Mouse (Mus musculus) heart, embryonic 13.5 days (tissue): Measurements from ENCODE around the gene F11r. TPM values are rescaled to one million over a fixed set of nuclear protein-coding genes. Genes with fewer than 3 reads are reported as not detected.

ENCODE experiments used
- ATAC-seq: fragments of 200-750 bp; cut with Nextera tagmentation; 2 replicates; pipeline ENCODE4 v1.8.0; 2017; ENCODE audit warnings: moderate TSS enrichment; ENCODE audit not compliant: insufficient number of reproducible peaks, low FRiP score, low TSS enrichment; ENCODE audit errors: extremely low read depth
- H3K27ac ChIP-seq: fragments of 300-500 bp; sonication (generic); replicated peaks from 2 replicates; pipeline ENCODE4 v1.5.1; 2015; ENCODE audit warnings: moderate library complexity, mild to moderate bottlenecking, inconsistent platforms
- H3K27me3 ChIP-seq: fragments of 300-500 bp; sonication (generic); replicated peaks from 2 replicates; pipeline ENCODE4 v1.6.1; 2015; ENCODE audit warnings: mild to moderate bottlenecking, inconsistent platforms
- H3K36me3 ChIP-seq: fragments of 300-500 bp; sonication (generic); 2 replicates; pipeline ENCODE4 v1.6.1; 2015; ENCODE audit warnings: mild to moderate bottlenecking, inconsistent platforms
- H3K4me1 ChIP-seq: fragments of 300-500 bp; sonication (generic); 2 replicates; pipeline ENCODE4 v1.6.1; 2015; ENCODE audit warnings: inconsistent platforms
- H3K4me2 ChIP-seq: fragments of 300-500 bp; sonication (generic); 2 replicates; pipeline ENCODE4 v1.6.1; 2015; ENCODE audit warnings: inconsistent platforms, mild to moderate bottlenecking, moderate library complexity
- H3K4me3 ChIP-seq: fragments of 300-500 bp; sonication (generic); 2 replicates; pipeline ENCODE4 v1.5.1; 2015; ENCODE audit warnings: moderate library complexity, mild to moderate bottlenecking, inconsistent platforms
- H3K9ac ChIP-seq: fragments of 300-500 bp; sonication (generic); 2 replicates; pipeline ENCODE4 v1.6.1; 2015; ENCODE audit warnings: inconsistent platforms, mild to moderate bottlenecking, moderate library complexity
- H3K9me3 ChIP-seq: fragments of 300-500 bp; sonication (generic); 2 replicates; pipeline ENCODE4 v1.6.1; 2016; ENCODE audit warnings: inconsistent platforms
- WGBS: fragments of 180-500 bp; shearing (Covaris S2); methylation state at CpG from one replicate; pipeline ENCODE4 v1.1.7; 2015; ENCODE audit warnings: mixed read lengths; 5-methylcytosine and 5-hydroxymethylcytosine counted together
- polyA plus RNA-seq: library from polyadenylated mRNA; unstranded; fragments of >200 nt; fragmentation: Nextera tagmentation; extraction: Ambion mirVana; gene quantifications from 2 replicates; pipeline ENCODE4 v1.2.1, GENCODE M21; 2015

Gene F11r
- polyA plus RNA-seq, 1 experiment from 2014 or later: 61.8 TPM

GRCm38 (mm10) chr1:171439072-171439471 is 1.7 kb downstream of the F11r start:
- peak overlapping the region; percentile 74 for H3K4me2 ChIP-seq
- 15% methylated on average over 8 of the region's 8 CpGs for WGBS
- peaks cover 4% of the 10 kb centered on the region; the same call in 1 of the 2 replicates for H3K9me3 ChIP-seq
- peak overlapping the region; percentile 90 for H3K9ac ChIP-seq
- H3K27ac ChIP-seq: peak overlapping the region; percentile 84
- H3K4me3 ChIP-seq: peak overlapping the region; percentile 78
- peaks cover 51% of the 10 kb centered on the region for H3K4me1 ChIP-seq
- H3K36me3 ChIP-seq: peaks cover 3% of the 10 kb centered on the region; the same call in 1 of the 2 replicates
- no peak for ATAC-seq
- no peaks in the 10 kb centered on the region for H3K27me3 ChIP-seq

DNA sequence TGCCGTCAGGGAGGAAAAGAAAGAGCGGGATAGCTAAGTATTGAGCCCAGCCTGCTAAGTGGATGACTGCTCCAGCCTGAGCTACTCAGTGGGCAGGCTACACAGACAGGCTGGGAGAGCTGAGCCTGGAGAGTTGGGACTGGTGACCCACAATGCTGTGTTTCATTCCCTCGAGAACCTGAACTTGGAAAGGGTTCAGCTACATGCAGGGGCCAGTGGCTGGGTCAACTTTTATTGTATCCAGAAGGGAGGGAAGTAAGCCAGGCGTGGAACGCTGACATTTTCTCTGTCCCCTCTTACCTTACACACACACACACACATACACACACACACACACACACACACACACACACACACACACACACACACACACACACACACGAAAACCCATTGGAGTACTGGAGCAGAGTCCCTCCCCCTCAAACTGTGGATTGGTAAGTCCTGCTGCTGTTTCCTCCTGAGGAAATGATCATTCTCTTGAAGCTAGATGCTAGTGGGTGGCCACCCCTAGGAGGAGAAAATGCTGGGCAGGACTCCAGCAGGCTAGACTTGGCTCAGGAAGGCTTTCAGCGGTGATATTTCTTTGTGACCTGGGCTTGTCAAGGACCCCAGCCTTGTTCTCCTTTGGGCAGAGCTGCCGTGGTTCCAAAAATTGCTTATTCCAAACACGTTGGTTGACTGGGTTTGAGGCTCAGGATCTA is 2.8 kb downstream of the F11r start:
- 39% methylated on average over 9 of the region's 9 CpGs for WGBS
- H3K9ac ChIP-seq: peak overlapping the region; percentile 90
- H3K4me2 ChIP-seq: peak overlapping the region; percentile 74
- peaks cover 3% of the 10 kb centered on the region; the same call in 1 of the 2 replicates for H3K36me3 ChIP-seq
- peak overlapping the region; percentile 78 for H3K4me3 ChIP-seq
- H3K27me3 ChIP-seq: no peaks in the 10 kb centered on the region
- ATAC-seq: no peak
- peak overlapping the region; percentile 84 for H3K27ac ChIP-seq
- peaks cover 51% of the 10 kb centered on the region for H3K4me1 ChIP-seq
- H3K9me3 ChIP-seq: peaks cover 4% of the 10 kb centered on the region; the same call in 1 of the 2 replicates

DNA sequence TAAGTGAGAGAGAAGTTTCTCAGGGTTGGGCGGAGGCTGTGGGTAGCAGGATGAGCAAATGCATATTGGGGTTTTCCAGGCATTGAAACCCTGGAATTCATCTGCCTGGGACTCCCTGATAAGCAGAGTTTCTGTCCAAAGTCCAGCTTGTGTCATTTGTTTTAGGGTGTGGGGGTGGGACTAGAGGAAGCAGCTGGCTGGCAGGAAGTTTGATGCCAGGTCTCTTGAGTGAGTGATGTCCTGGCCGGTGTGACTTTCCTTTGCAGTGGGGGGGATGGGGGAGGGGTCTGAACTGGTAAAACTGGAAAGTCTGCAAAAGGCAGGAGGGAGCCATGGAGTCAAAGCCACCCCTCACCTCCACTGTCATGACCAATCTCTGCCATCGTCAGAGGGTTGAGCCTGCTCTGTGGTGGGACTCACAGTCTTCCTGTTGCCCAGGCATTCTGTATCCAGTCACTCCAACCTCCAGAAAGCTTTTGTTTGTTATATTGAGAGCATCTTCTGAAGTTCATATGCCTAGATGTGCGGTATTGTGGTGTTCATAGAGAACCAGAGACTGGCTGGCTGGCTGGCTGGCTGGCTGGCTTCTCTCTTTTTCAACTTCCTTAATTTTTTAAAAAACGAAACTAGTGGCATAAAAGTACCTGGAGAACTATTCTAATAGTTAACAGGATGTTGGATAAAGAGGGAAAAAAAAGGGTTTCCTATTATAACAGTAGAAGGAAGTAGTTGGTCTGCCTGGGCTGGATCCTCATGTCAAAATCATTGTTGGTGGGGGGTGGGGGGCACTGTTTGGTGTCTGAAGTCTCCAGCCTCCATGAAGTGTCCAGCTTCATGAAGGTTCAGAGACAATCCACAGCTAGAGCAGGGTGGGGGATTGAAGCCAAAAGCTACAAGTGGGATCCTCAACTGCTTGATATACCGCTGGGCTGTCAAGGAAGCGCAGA is 4.4 kb downstream of the F11r start:
- peak overlapping the region; percentile 74 for H3K4me2 ChIP-seq
- peaks cover 4% of the 10 kb centered on the region for H3K9me3 ChIP-seq
- no peak for ATAC-seq
- H3K4me1 ChIP-seq: peaks cover 53% of the 10 kb centered on the region
- H3K4me3 ChIP-seq: peak overlapping the region; percentile 19; the same call in 1 of the 2 replicates
- H3K36me3 ChIP-seq: peaks cover 7% of the 10 kb centered on the region; the same call in 1 of the 2 replicates
- H3K27me3 ChIP-seq: no peaks in the 10 kb centered on the region
- peak overlapping the region; percentile 84 for H3K27ac ChIP-seq
- H3K9ac ChIP-seq: peak overlapping the region; percentile 34
- WGBS: 39% methylated on average over 7 of the region's 7 CpGs

GRCm38 (mm10) chr1:171442413-171442760 is 5.1 kb downstream of the F11r start:
- Histone ChIP-seq H3K4me3 (peak overlapping the region; percentile 19; the same call in 1 of the 2 replicates), H3K27ac (peak overlapping the region; percentile 84), H3K4me2 (peak overlapping the region; percentile 74), H3K4me1 (peaks cover 56% of the 10 kb centered on the region), H3K9me3 (peaks cover 4% of the 10 kb centered on the region), H3K9ac (peak overlapping the region; percentile 34), H3K27me3 (no peaks in the 10 kb centered on the region), H3K36me3 (peaks cover 7% of the 10 kb centered on the region; the same call in 1 of the 2 replicates)
- 51% methylated on average over 8 of the region's 8 CpGs for WGBS
- ATAC-seq: no peak

DNA sequence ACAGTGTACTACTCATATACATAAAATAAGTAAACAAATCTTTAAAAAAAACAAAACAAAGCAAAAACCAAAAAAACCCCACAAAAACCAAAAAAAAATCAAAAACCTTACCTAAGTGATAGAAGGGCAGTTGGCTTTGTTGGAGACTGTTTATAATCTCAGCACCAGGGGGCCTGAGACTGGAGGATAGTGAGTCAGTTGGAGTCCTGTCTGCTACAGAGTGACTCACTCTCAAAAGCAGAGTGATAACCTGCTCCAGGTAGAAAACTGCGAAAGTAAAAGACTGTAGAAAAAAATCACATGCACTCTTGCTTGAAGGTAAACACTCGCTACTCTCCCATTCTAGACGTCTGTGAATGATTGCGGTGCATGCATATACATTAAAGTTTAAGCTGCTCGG is 7.7 kb downstream of the F11r start:
- H3K36me3 ChIP-seq: peaks cover 7% of the 10 kb centered on the region; the same call in 1 of the 2 replicates
- no peaks in the 10 kb centered on the region for H3K27me3 ChIP-seq
- ATAC-seq: no peak
- no peak overlapping the region for H3K27ac ChIP-seq
- peaks cover 50% of the 10 kb centered on the region for H3K4me1 ChIP-seq
- H3K4me2 ChIP-seq: no peak overlapping the region
- H3K4me3 ChIP-seq: no peak overlapping the region
- H3K9me3 ChIP-seq: peaks cover 4% of the 10 kb centered on the region
- 79% methylated on average over 5 of the region's 5 CpGs for WGBS
- H3K9ac ChIP-seq: no peak overlapping the region

DNA sequence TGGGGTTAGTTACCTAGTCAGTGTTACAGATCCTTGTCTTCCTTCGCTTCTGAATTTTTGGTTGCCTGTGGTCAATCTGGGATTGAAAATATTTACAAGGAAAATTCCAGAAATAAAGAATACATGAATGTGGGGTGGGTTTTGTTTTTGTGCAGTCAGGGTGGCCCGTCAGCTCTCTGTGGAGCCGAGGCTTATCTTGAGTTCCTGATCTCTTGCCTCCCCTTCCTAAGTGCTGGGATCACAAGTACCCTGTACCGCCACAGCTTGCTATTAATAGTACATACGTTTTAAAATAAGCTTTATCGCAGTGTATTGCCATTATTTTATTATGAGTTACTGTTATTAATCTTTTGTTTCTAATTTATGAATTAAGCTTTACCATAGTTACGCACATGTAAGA is 9.5 kb downstream of the F11r start:
- Histone ChIP-seq H3K36me3 (peaks cover 7% of the 10 kb centered on the region; the same call in 1 of the 2 replicates), H3K9ac (no peak overlapping the region), H3K4me1 (peaks cover 34% of the 10 kb centered on the region), H3K4me2 (peak overlapping the region; percentile 59), H3K9me3 (peaks cover 4% of the 10 kb centered on the region), H3K27me3 (no peaks in the 10 kb centered on the region), H3K27ac (peak overlapping the region; percentile 68), H3K4me3 (peak overlapping the region; percentile 14; the same call in 1 of the 2 replicates)
- WGBS: 27% methylated on average over 7 of the region's 7 CpGs
- ATAC-seq: no peak

- H3K4me3 ChIP-seq: peak overlapping the region; percentile 25
- H3K9me3 ChIP-seq: peaks cover 4% of the 10 kb centered on the region
- H3K36me3 ChIP-seq: peaks cover 7% of the 10 kb centered on the region; the same call in 1 of the 2 replicates
- ATAC-seq: no peak
- peaks cover 28% of the 10 kb centered on the region for H3K4me1 ChIP-seq
- H3K27me3 ChIP-seq: no peaks in the 10 kb centered on the region
- H3K9ac ChIP-seq: peak overlapping the region; percentile 66
- H3K4me2 ChIP-seq: peak overlapping the region; percentile 59
- H3K27ac ChIP-seq: peak overlapping the region; percentile 68
- 25% methylated on average over 10 of the region's 10 CpGs for WGBS
Observed at GRCm38 (mm10) chr1:171447692-171448091, 10.4 kb downstream of the F11r start.

DNA sequence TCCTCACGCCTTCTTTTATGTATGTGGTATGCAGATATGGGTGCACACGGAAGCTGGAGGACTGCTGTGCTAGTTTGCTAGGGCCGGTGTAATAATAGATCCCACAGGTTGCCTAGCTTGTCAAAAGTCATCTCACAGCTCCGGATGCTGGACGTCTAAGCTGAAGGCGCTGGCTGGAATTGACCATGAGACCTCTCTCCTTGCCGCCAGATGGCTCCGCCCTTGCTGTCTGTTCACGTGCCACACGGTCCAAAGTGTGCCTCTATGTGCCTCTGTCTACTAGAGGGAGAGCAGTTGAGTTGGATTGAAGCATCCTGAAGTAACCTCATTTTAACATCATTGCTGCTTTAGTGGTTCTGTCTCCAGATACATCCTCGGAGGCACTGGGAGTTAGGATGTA is 12.7 kb downstream of the F11r start:
- Histone ChIP-seq H3K27ac (no peak overlapping the region), H3K4me3 (no peak overlapping the region), H3K9me3 (no peaks in the 10 kb centered on the region; the same call in 1 of the 2 replicates), H3K4me1 (peaks cover 28% of the 10 kb centered on the region), H3K4me2 (no peak overlapping the region), H3K36me3 (peaks cover 3% of the 10 kb centered on the region; the same call in 1 of the 2 replicates), H3K9ac (no peak overlapping the region), H3K27me3 (no peaks in the 10 kb centered on the region)
- WGBS: 58% methylated on average over 11 of the region's 11 CpGs
- ATAC-seq: no peak

DNA sequence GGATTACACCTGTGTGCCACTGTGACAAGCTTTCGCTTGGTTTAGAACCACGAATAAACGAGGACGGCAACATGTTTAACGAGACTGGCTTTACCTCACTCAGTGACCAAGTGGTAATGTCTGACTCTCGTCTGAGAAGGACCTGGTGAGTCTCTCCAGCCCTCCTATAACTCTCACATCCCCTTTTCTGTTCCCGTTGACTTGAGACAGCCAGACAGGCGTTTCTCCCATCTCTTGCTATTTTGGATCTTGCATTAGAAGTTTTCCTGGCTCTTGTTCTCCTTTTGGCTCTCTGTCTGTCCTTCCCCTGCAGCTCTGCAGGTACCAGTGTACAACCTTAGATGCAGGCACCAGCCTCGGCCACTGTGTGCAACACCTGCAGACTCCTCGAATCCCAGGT is 13.7 kb downstream of the F11r start:
- Histone ChIP-seq H3K4me2 (no peak overlapping the region), H3K27ac (no peak overlapping the region), H3K27me3 (no peaks in the 10 kb centered on the region), H3K4me1 (peaks cover 28% of the 10 kb centered on the region), H3K9ac (no peak overlapping the region), H3K9me3 (no peaks in the 10 kb centered on the region; the same call in 1 of the 2 replicates), H3K36me3 (peaks cover 3% of the 10 kb centered on the region; the same call in 1 of the 2 replicates), H3K4me3 (no peak overlapping the region)
- WGBS: 74% methylated on average over 10 of the region's 10 CpGs
- no peak for ATAC-seq

DNA sequence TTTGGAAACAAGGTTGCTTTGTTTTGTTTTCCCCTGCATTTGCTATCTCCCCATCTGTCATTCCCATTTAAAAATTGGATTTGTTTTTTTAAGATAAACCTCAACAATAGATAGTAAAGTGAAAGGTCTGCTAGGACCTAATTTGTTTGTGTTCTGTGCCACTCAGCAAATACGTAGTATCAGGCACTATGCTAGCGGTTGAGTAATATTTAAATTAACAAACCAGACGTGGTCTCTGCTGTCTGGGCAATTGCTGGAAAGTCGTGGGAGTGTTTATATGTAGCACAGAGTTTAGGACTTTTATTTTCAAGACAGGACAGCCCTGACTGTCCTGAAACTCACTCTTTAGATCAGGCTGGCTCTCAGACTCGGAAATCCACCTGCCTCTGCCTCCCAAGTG is 15.2 kb downstream of the F11r start:
- no peak for ATAC-seq
- no peak overlapping the region for H3K4me2 ChIP-seq
- H3K36me3 ChIP-seq: no peaks in the 10 kb centered on the region; the same call in 1 of the 2 replicates
- 58% methylated on average over 5 of the region's 5 CpGs for WGBS
- no peaks in the 10 kb centered on the region for H3K27me3 ChIP-seq
- no peak overlapping the region for H3K27ac ChIP-seq
- H3K9ac ChIP-seq: no peak overlapping the region
- no peak overlapping the region for H3K4me3 ChIP-seq
- H3K9me3 ChIP-seq: no peaks in the 10 kb centered on the region
- peaks cover 14% of the 10 kb centered on the region for H3K4me1 ChIP-seq

DNA sequence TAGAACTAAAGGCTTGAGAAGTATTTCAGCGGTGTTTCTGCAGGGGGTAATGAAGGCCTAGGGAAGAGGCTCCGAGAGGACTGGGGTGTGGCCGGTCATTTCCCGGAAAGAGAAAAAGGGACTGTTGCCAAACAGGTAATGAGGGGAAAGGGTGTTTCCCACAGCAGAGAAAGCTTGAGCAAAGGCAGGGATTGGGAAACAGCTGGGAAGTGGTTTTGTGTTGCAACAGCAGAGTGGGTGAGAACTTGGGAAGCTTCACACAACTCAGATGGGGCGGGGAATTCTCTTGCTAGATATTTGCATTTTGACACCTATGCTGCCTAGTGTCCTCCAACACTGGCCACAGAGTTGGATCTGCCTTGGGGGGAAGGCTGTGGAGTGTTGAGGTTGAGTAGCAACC is 15.6 kb downstream of the F11r start:
- 80% methylated on average over 5 of the region's 5 CpGs for WGBS
- Histone ChIP-seq H3K27ac (no peak overlapping the region), H3K9ac (no peak overlapping the region), H3K4me1 (peaks cover 10% of the 10 kb centered on the region), H3K9me3 (no peaks in the 10 kb centered on the region), H3K4me3 (no peak overlapping the region), H3K27me3 (no peaks in the 10 kb centered on the region), H3K4me2 (no peak overlapping the region), H3K36me3 (no peaks in the 10 kb centered on the region; the same call in 1 of the 2 replicates)
- ATAC-seq: no peak
